Mouse (Mus musculus) liver, embryonic 14.5 days (tissue): ENCODE data around the gene Tom1l2.

Experiments
- CTCF ChIP-seq: IDR thresholded peaks from 2 replicates; pipeline ENCODE4 v1.5.1; 2016; ENCODE audit warnings: antibody characterized with exemption, low read depth, control low read depth
- EP300 ChIP-seq: IDR thresholded peaks from 2 replicates; pipeline ENCODE4 v1.6.1; 2016; ENCODE audit warnings: antibody characterized with exemption, low read depth

DNA sequence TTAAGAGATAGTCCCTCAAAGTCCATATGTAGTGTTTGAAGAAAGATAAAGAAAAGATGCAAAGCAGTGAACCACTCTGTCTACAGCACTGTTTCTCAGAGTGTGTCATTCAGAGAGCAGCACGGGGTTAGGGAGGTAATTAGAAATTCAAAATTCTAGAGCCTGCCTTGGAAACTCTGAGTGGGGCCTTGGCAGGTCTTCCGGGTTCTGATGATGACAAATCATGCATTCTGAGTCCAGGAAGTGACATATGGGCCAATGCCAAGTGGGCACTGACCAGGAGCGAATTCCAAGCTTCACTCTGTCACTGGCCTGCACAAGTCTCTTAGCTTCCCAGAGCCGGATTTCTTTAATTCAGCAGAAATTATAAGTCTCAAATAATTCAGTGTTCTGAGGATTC lies 6.2 kb downstream of the Tom1l2 start:
- TF ChIP-seq CTCF (no peak), EP300 (no peak)
